Mouse (Mus musculus) right cerebral cortex, postnatal 4 days (tissue): ENCODE results near the gene Wdr81.

ENCODE experiments used
- DNase-seq: peaks from one replicate; pipeline ENCODE4 v3.0.0-alpha.2; 2022

Wdr81 gene

DNA sequence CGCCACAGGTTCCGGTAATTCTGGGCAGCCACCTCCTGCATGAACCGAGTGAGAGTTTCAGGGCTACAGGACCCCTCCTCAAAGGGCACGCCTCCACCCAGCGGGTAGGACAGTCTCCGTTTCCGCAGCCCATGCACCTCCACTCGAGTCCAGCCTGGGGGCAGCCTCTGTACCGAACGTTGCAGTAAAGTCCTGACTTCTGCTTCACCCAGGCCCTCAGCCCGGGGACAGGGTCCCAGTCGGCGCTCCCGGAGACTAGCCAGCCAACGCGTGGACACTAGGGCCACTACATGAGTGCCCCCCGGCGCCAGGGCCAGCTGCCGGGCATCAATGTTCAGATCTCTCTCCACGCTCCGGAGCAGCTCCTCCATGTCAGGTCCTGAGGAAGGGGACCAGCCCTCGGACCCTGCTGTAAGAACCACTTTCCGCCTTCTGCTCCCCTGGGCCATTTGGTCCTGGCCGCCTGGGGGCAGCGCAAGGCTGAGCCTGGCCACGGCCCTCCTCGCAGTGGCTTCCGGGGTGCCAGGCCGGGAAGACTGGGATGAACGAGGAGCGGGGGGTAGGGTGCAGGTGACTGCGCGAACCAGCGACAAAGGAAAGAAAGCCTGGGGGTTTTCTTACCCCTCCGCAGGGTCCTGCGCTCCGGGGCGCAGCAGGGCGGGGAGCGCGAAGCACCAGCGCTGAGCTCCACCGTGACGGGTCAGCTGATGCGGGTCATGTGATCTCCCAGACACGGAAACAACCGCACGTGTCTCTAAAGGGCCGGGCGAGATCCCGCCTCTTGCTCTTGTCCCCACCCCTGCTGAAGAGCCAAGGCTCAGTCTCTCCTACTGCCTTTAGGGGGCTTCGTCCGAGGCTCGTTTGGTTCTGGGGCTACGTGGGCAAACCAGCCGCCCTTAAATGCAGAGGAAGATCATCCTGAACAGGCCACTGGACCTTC lies at the start of gene Wdr81:
Wdr81 (minus strand) TSS at position 727 of the 940 bp plus-strand sequence.
- DNase-seq, result peak; percentile 78

DNA sequence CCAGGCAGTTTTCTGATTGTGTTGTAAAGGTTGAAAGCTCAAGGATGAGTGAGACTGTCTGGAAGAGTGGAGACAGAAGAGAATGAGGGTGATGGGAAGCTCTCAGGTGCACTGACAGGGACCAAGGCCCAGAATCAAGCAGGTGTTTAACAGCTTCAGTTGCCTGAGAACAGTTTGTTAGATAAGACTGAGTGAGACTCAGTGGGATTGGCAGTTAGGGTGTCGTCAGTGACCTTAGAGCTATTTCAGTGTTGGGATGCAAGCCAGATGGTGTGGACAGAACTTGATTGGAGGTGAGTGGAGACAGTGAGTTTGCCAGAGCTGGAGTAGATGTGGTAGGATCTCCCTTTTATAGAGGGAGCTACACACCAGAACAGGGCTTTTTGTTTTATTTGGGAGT lies 43.6 kb upstream of the Wdr81 start:
- DNase-seq, result no peak

DNA sequence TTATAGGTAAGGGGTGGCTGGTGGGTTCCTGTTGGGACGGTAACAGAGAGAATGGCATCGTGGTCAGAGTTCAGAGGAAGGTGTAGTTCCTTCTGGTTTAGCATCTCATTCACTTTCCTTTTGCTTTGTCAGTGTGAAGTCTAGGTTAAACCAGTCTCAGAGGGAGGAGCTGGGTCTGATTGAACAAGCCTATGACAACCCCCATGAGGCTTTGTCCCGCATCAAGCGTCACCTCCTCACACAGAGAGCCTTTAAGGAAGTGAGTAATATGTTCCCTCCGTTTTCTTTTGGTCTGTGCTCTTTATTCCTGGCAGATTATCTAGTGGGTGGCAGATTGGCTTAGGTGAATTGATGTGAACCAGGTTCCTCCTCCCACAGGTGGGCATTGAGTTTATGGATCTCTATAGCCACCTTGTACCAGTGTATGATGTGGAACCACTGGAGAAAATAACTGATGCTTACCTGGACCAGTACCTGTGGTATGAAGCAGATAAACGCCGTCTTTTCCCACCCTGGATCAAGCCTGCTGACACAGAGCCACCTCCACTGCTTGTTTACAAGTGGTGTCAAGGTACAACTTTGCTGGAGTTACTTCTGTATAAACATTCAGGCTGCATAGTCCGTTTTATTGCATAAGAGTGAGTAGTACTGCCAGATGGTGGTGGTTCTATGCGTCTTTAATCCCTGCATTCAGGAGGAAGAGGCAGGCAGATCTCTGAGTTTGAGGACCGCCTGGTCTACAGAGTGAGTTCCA lies 40.0 kb upstream of the Wdr81 start:
- DNase-seq, result no peak

DNA sequence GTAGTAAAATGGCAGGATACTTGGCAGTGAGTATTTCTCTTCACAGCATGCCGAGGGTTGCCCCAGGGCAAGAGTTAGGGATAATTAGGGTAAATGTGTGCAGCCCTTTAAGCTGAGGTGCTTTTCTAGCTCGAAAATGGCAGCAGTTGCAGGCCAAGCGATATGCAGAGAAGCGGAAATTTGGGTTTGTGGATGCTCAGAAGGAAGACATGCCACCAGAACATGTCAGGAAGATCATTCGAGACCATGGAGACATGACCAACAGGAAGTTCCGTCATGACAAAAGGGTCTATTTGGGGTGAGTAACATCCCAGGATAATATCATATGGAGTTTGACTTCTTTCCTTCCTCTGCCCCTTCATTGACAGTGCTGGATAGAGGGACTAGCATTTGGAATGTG lies 33.0 kb upstream of the Wdr81 start:
- DNase-seq, result no peak

DNA sequence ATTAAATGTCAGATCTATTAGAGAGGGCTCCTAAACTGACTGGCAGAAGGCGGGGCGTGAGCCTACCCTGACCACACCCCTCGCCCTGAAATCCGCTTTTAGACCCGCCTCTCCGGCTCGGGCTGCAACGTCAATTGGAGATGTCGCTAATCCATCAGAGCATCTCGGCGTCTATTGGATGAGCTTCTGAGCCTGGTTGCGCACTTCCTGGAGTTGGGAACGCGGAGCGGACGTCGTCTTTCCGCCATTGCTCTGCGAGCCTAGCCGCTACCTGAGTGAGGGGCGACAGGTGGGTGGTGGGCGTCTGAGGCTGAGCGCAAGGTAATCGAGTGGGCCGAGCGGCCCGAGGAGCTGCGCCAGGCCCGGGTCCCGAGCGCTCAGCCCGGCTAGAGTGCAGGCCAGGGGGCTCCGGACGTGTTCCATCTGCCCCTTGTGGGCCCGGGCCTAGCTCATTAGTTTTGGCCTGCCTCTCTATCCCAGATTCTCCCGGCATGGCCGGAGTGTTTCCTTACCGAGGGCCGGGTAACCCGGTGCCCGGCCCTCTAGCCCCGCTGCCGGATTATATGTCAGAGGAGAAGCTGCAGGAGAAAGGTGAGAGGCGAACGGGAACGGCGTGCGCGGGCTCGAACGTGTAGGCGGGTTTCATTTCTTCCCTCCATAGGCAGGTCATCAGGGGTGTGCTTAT lies 32.2 kb upstream of the Wdr81 start, which contains the start of gene Prpf8:
Prpf8 (plus strand) TSS at position 216 of the 685 bp plus-strand sequence.
- peak; percentile 90 for DNase-seq

DNA sequence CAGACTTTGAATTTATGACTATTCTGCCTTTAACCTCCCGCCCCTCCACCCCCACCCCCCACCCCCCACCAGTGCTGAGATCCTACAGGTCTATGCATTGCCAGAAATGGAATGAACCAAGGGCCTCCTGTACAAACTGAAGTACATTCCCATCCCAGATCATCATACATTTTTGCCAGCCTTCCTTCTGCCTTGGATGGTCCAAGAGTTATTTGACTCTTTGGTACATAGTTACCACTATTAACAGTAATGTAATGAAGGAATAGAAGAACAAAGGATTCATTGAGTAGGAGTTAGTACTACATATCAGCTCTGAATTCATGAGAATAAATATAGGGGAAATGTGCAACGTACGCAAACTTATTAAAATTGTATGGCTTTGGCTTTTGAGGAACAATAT lies 31.7 kb upstream of the Wdr81 start:
- no peak for DNase-seq

DNA sequence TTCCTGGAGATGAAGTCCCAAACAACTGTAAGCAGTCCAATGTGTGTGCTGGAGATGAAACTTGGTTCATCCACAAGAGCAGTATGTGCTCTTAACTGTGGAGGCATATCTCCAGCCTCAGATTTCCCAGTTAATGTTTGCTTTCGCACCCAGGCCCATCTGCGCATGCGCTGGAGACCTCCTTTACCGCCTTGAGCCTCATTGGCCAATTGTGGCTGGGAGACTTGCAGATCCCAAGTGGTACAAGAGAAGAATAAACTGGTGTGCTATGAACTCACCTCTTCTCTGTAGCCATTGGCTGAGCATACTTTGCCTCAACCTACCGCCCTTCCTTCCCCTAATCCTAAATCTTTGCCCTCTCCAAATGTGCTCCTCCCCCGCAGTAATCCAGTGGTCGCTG lies 18.9 kb upstream of the Wdr81 start:
- DNase-seq, result no peak

DNA sequence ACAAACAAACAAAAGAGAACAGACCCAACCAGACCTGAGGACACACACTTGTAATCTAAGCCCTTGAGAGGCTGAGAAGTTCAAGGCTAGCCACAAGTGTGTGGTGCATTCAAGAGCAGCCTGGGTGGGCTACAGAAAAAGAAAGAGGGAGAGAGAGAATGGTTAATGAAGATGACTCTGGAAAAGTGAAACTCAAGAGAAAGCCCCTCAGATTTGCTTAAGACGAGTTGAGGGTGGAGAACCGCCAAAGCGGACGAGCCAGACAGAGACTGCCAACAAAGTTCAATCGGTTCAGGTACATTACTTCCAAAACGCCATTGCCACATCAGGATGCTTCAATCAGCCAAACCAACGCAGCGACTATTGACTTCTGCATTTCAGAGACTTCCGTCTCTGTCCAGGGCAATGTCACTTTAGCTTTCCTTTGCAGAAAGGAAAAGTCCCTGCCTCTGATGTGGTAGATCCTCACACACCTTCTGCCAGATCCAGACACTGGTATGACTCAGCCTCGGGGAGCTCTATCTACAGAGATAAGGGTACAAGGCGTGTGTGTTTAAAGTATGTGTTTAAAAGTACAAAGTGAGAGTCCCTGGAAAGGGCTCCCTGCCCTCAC lies 18.1 kb upstream of the Wdr81 start:
- DNase-seq, result no peak

DNA sequence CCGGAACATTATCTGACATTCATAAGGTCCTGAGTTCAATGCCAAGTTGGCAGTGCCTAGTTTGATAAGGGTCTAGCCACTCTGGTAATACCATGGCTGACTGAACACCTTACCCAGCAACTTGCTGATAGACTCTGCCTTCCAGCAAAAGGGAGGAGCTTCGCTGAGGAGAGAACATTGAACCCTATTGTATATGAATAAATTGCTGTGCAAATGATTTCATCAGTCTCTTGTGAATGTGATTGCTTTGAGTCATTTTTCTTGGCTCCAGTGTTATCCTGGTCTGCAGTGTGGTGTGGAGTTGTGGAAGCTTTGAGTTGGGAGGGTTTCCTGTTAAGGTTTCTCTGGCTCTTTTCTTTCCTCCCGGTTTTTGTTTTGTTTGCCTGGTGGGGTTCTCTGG lies 16.2 kb upstream of the Wdr81 start:
- no peak for DNase-seq

DNA sequence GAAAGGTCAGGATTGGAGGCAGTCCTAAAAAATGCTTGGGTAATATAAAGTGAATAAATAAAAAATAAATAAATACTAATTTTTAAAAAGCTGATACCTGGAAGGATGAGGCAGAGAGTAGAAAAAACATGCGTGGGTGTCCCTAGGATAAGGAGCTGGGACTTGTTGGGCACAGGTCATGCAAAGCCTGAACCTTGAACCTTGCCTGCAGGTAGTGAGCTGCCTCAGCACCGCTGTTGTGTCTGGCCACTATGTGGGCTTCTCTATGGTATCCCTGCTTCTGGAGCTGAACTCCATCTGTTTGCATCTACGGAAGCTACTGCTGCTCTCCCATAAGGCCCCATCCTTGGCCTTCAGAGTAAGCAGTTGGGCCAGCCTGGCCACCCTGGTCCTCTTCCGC lies 14.7 kb upstream of the Wdr81 start:
- DNase-seq, result no peak

DNA sequence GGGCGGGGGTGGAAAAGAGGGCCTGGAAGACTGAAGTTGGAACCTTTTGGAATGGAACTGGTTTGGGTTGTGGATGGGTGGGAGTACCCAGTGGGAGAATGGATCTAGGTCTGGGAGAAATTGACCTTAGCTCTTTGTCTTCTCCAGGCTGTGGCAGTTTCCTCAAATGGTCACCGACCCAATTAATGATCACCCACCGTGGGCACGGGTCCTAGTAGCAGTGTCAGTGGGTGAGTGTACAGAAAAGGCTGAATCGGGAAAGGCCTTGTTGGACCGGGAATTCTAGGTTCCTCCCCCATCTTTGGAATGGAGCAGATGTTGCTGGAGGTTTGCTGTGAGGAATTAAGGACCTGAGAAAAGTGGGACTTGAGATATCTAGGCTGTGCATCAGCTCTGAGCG lies 13.9 kb upstream of the Wdr81 start:
- no peak for DNase-seq

DNA sequence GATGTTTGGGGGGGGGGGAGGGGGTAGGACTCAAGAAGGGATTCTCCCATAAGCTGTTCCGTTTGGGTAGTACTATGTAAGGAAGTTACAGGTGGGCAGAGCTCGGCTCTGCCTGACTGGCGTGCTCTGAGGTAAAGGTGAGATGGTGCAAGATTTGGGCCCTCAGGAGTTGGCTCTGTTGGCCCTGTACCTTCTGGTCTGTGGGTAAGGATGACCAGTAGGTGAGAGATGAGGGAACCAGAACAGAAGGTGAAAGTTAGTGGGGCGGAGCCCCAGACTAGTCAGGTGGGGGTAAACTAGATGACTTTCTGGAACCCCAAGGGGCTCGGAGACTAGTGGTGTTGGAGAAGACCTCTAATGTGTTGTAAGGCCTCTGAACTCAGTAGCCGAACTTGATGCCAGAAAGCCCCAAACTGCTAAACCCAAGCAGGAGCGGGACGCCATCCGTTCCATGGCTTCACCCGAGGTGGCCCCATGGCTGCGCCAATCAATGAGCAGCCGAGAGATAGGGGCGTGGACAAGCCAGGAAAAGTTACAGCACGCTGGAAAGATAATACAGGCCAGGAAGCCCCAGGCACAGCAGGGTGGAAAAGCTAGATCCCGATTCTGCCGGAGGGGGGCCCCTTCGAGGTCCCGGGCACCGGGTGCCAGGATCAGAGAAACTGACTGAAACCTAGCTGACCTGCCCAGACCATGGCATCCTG lies 13.1 kb upstream of the Wdr81 start:
- no peak for DNase-seq

DNA sequence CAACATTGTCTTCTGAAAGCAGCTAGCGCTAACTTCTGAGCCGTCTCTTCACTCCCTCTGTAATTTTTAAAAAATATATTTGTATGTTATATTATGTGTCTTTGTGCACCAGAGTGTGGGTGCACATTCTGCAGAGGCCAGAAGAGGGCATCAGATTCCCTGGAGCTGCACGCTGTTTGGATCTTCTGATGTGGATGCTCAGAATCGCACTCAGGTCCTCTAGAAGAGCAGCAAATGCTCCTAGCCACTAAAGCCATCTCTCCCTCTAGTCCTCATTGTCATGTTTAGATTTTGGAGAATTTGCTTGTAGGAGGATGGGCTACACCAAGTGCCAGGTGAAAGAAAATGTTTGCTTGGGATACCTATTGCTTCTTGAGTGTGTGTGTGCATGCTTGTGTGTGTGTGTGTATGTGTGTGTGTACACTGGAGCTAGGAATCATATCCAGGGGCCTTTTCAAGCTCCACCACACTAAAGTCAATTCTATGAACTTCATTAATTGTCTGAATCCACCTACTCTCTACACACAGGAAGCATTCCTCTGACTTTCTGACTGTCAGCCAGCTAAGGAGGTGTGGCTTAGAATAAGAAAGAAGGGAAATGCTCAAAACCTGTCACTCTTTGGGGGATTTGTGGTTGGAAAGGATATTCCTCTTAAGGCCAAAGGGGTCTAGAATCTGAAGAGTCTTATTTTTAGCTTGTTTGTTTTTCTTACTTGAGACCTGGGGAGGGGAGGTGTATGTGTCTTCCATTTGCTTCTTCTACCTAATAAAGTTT lies 12.4 kb upstream of the Wdr81 start:
- DNase-seq, result no peak

DNA sequence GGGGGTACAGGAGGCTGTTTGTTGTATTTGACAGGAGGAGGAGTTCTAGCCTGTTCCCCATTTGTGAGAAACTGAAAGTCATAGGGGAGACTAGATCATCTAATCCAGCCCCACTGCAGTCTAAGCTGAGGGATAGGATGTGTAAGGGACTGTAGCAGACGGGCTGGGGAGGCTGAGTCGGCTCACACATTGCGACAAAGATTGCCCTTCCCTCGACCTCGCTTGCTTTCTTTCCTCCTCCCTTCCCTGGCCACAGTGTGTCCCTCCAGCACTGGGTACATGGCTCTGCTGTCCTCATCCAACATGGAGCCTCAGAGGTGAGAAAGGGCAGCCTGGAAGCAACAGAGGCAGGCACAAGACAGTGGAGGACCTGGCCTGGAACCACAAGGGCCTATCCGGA lies 10.5 kb upstream of the Wdr81 start:
- DNase-seq, result no peak

DNA sequence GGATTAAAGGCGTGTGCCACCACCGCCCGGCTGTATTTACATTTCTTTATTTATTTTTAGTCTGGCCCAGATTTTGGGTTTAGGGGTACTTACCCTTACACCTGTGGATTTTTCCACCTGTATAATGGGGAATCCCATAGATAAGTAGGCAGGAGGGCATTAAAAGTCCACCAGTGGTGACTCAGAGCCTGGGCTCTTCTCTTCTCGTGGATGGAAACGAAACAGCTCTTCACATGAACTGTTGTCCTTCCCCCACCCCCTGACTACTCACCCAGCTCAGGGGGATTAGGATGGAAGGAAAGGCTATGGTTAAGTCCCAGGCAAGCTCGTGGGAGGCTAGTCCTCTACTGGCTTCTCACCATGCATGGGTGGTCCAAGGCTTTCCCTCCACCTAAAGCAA lies 9.9 kb upstream of the Wdr81 start:
- DNase-seq, result no peak

DNA sequence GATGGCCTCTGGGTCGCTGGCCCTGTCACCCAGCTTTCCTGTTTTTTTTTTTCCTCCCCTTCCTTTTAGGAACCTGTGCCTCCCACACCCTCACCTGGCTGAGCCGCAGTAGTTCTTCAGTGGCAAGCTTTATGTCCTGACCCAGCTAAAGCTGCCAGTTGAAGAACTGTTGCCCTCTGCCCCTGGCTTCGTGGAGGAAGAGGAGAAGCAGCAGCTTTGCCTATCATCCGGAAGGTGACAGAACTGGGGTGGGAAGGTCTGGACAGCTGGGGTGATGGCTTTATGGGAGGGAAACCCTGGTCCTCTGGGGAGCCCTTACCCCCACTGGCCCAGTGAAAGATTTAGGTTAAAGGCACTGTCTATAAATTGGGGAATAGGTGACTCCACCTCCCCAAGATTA lies 9.1 kb upstream of the Wdr81 start:
- DNase-seq, result no peak

DNA sequence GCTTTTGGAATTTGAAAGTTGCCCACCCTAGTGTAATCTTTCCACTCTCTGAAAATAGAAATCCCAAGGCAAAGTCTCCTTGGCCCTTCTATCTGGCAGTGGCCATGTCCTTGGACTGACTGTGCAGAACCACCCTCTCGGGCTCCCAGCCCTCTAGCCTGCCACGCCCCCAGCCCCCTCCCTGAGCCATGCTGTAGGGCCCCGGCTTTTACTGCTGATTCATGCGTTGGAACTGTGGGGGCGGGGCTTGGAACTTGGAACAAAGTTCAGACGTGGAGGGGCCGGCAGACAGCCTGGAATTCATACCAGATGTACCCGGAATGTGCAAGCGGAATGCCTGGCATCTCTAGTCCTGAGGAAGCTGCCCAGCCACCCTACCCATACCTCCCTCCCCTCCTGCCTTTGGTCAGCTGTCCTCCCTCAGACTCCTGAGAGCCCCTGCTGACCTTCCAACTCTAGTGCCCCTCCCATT lies 8.4 kb upstream of the Wdr81 start:
- peak; percentile 59 for DNase-seq

DNA sequence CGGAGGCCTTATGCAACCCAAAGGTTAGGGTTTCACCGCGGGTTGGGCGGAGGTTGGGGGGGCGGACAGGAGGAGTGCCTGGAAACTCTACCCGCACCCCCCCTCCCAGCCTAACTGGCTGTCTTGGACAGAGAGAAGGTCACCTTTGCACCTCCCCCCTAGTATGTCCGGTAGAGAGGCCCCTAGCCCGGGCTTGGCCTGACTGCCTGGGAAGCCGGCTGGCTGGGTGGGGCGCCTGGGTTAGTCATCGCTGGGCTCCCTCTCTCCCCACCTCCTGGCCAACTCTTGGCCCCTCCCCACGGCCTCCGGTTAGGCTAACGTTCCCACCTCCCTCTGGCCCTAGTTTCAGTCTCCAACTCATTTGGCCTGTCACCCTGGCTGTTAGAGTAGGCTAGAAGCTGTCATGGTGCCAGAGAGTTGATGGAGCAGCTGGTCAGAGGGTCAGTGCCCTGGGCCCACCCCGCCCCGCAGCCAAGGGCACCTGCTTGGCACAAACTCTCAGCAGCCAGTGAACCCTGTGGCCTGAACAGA lies 7.8 kb upstream of the Wdr81 start:
- peak; percentile 25 for DNase-seq

DNA sequence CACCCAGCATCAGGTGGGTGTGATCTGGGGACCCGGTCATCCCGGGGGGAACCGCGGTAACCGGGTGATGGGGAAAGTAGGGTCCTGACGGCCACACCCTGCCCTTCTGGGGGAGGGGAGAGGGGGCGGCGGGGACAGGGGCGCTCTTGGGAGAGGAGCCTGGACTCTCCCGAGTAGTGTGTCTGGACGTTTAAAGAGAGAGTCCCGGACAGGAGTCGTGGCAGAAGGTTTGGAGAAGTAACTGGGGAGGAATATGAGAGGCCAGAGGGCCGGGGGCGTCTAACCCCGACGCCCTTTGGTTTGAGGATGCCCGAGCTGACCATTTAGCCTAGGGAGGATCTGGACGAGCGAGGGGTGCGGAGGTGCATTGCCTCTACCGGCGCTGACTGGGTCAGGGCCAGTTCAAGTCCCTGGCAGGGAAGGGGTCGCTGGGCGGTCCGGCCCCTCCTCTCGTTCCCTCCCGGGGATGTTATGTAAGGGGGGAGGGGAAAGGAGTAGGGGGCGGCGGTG lies 7.3 kb upstream of the Wdr81 start:
- DNase-seq, result peak; percentile 31

DNA sequence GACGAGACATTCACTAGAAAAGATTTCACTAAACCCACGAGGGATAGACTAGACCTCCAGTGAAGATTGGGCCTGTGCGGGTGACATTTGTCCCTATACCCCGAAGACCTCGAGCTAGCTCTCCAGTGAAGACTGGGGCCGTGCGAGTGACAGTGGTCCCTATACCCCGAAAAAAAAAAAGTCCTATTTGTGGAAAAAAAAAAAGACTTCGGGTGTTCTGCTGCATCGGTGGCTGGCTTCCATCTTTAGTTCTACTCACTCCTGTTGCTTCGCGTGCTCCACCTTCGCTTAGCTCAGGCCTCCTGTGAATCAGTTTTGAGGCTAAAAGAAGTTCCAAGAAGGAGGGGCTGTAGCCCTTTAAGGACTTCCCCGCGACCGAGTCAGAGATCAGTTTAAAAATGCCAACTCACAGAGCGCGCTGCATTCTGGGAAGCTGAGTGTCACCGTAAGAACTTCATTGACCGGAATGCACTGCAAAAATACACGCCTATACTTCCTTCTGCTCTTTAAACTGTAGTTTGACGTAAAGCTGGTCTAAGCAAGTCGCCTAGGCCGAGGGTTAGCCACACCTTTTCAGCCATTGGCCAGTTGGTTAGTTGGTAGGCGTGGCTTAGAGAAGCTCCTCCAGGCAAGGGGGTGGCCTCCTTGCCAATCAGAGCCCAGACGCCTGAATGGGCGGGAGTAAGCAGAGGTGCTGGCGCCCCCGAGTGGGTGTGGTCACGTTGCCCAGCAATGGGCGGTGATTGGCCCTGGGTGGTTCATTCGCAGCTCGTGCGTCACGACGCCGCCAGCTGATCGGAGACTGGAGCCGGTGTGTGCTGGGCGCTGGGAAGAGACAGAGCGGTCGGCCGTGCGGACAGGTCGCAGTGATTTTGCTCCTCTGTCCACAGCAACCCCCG lies 6.6 kb upstream of the Wdr81 start, which contains the start of gene Tlcd2:
Tlcd2 (plus strand) TSS at position 872 of the 899 bp plus-strand sequence.
- DNase-seq, result peak; percentile 98
